Mouse (Mus musculus) kidney, postnatal 0 days (tissue): ENCODE measurements around the gene Drg2. TPM values are rescaled to one million over a fixed set of nuclear protein-coding genes. Genes with fewer than 3 reads are reported as not detected.

Experiments used
- ATAC-seq: fragments of 200-750 bp; cut with Nextera tagmentation; replicated peaks from 2 replicates; pipeline ENCODE4 v1.8.0; 2017; ENCODE audit warnings: low read depth, moderate number of reproducible peaks, moderate TSS enrichment, moderate library complexity; ENCODE audit not compliant: low FRiP score
- DNase-seq: peaks from one replicate; pipeline ENCODE4 v3.0.0-alpha.2; 2016; ENCODE audit warnings: low spot score
- H3K27ac ChIP-seq: fragments of 300-500 bp; sonication (generic); 2 replicates; pipeline ENCODE4 v1.5.1; 2014; ENCODE audit warnings: mild to moderate bottlenecking
- H3K27me3 ChIP-seq: fragments of 300-500 bp; sonication (generic); 2 replicates; pipeline ENCODE4 v1.6.1; 2014; ENCODE audit warnings: low read length, mixed read lengths; ENCODE audit not compliant: insufficient read depth
- H3K36me3 ChIP-seq: fragments of 300-500 bp; sonication (generic); 2 replicates; pipeline ENCODE4 v1.6.1; 2014; ENCODE audit warnings: low read length, mixed read lengths; ENCODE audit not compliant: insufficient read depth
- H3K4me1 ChIP-seq: fragments of 300-500 bp; sonication (generic); replicated peaks from 2 replicates; pipeline ENCODE4 v1.6.1; 2014; ENCODE audit warnings: antibody characterized with exemption, low read length, mixed read lengths; ENCODE audit not compliant: insufficient read depth
- H3K4me2 ChIP-seq: fragments of 300-500 bp; sonication (generic); 2 replicates; pipeline ENCODE4 v1.6.1; 2014; ENCODE audit warnings: mild to moderate bottlenecking, low read length, moderate library complexity, mixed read lengths
- H3K4me3 ChIP-seq: fragments of 300-500 bp; sonication (generic); replicated peaks from 2 replicates; pipeline ENCODE4 v1.5.1; 2014; ENCODE audit warnings: low read depth, low read length
- H3K9ac ChIP-seq: fragments of 300-500 bp; sonication (generic); 2 replicates; pipeline ENCODE4 v1.6.1; 2014; ENCODE audit warnings: low read depth, low read length
- H3K9me3 ChIP-seq: fragments of 300-500 bp; sonication (generic); replicated peaks from 2 replicates; pipeline ENCODE4 v1.6.1; 2016; ENCODE audit warnings: low read length, inconsistent platforms, mixed read lengths
- CTCF ChIP-seq: IDR thresholded peaks from 2 replicates; pipeline ENCODE4 v1.5.1; 2016; ENCODE audit warnings: antibody characterized with exemption, low read depth, mild to moderate bottlenecking, moderate library complexity
- WGBS: fragments of 180-500 bp; shearing (Covaris S2); extraction: QIAGEN DNeasy Blood & Tissue Kit; methylation state at CpG from one replicate; pipeline ENCODE4 v1.1.7; 2014; 5-methylcytosine and 5-hydroxymethylcytosine counted together
- polyA plus RNA-seq: library from polyadenylated mRNA; unstranded; fragments of >200 nt; fragmentation: Nextera tagmentation; extraction: Ambion mirVana; gene quantifications from 2 replicates; pipeline ENCODE4 v1.2.1, GENCODE M21; 2015

The Drg2 gene
- polyA plus RNA-seq, 1 experiment from 2014 or later, result 77.4 TPM

DNA sequence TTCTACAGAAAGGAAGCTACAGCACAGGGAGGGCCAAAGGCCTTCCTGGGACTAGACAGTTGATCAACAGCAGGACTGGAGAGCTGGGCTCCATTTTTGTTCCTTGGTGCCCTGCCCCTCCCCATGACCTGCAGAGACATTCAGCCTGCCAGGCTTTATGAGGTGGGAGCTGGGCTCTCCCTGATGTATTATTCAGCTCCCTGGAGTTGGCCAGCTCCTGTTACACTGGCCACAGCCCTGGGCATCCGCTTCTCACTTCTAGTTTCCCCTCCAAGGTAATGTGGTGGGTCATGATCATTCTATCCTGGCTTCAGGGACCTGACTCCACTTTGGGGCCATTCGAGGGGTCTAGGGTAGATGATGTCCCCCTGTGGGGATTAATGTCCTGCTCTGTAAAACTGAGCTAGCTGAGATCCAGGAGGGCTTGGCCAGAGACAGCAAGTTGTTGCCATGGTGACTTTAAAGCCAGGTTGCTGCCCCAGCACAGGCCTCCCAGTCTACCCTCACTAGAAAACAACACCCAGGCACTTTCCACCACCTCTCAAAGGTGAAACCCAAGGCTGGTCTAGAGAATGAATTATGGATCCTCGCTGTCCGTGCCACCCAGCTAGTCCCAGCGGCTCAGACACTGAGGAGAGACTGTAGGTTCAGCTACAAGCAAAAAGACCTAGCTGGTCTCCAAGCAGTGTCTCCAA is 21.4 kb downstream of the Drg2 start:
- DNase-seq, result peak; percentile 66
- H3K9me3 ChIP-seq, result no peaks in the 10 kb centered on the region
- no peaks in the 10 kb centered on the region for H3K27me3 ChIP-seq
- H3K4me2 ChIP-seq, result no peak overlapping the region
- no peaks in the 10 kb centered on the region for H3K4me1 ChIP-seq
- 54% methylated on average over 5 of the region's 5 CpGs for WGBS
- peak; percentile 61 for ATAC-seq
- no peaks in the 10 kb centered on the region for H3K36me3 ChIP-seq
- H3K4me3 ChIP-seq, result no peak overlapping the region
- H3K27ac ChIP-seq, result no peak overlapping the region
- TF ChIP-seq CTCF, result no peak
- no peak overlapping the region for H3K9ac ChIP-seq

DNA sequence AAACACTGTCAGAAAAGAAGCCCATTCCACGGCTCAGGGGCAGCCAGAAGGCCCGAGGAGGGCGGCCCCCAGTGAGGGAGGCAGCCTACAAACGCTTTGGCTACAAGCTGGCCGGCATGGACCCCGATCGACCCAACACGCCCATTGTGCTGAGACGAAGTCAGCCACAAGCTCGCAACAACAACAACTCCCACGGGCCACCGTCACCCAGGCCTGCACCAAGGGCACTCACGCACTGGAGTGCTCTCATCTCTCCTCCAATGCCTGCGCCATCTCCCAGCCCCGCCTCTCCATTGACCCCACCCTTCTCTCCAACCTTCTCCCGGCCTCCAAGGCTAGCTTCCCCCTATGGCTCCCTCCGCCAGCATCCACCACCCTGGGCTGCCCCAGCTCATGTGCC is 23.7 kb downstream of the Drg2 start:
- no peak overlapping the region for H3K9ac ChIP-seq

DNA sequence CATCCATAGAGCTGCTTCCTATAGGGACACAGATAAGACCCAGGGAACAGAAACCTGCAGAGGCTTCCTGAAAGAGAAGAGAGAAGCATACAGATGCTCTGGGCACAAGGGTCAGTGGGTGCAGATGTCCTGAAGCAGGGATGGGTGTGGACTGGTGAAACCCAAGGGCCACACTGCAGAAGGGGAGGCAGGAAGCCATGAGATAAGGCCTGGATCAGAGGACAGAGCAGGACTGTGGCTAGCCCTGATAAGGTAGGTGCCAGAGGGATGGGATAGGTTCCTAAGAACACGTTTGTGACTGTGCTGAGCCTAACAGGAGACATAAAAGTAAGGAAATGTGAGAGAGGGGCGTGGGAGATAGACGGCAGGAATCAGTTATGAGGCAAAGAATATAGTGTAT is 31.9 kb downstream of the Drg2 start:
- no peaks in the 10 kb centered on the region for H3K4me1 ChIP-seq
- no peaks in the 10 kb centered on the region for H3K9me3 ChIP-seq
- no peaks in the 10 kb centered on the region for H3K27me3 ChIP-seq
- no peak overlapping the region for H3K4me2 ChIP-seq
- 63% methylated on average over 3 of the region's 3 CpGs for WGBS
- no peak overlapping the region for H3K9ac ChIP-seq
- DNase-seq (no peak), ATAC-seq (no peak)
- no peak for TF ChIP-seq CTCF
- H3K4me3 ChIP-seq, result no peak overlapping the region
- H3K36me3 ChIP-seq, result no peaks in the 10 kb centered on the region
- H3K27ac ChIP-seq, result no peak overlapping the region

More for the DNA sequence above, 23.7 kb downstream of the Drg2 start:
- H3K36me3 ChIP-seq, result no peaks in the 10 kb centered on the region
- H3K9me3 ChIP-seq, result no peaks in the 10 kb centered on the region
- peak; percentile 42 for DNase-seq
- WGBS, result 29% methylated on average over 17 of the region's 17 CpGs
- no peak overlapping the region for H3K4me2 ChIP-seq
- TF ChIP-seq CTCF, result no peak
- ATAC-seq, result peak; percentile 41; the same call in 1 of the 2 replicates
- H3K27me3 ChIP-seq, result no peaks in the 10 kb centered on the region
- no peak overlapping the region for H3K4me3 ChIP-seq
- H3K4me1 ChIP-seq, result no peaks in the 10 kb centered on the region
- H3K27ac ChIP-seq, result no peak overlapping the region

DNA sequence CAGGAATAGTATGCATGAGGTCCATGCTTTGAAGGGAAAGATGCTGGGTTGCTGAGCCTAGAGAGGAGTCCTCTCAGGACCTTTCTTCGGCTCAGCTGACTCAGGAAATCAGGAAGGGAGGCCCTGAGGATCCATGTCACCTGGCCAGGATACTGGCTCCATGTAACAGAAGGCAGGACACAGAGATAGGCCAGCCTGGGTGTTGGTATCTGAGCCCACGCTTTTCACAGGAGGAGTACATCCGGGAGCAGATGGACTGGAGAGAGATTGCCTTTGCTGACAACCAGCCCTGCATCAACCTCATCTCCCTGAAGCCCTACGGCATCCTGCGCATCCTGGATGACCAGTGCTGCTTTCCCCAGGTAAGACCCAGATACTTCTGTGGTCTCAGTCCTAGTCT is 38.3 kb downstream of the Drg2 start:
- Histone ChIP-seq H3K9ac (no peak overlapping the region), H3K27me3 (no peaks in the 10 kb centered on the region), H3K4me1 (no peaks in the 10 kb centered on the region), H3K27ac (no peak overlapping the region), H3K9me3 (no peaks in the 10 kb centered on the region), H3K4me2 (no peak overlapping the region), H3K36me3 (no peaks in the 10 kb centered on the region), H3K4me3 (no peak overlapping the region)
- DNase-seq (no peak), ATAC-seq (no peak)
- no peak for TF ChIP-seq CTCF
- 90% methylated on average over 5 of the region's 5 CpGs for WGBS

DNA sequence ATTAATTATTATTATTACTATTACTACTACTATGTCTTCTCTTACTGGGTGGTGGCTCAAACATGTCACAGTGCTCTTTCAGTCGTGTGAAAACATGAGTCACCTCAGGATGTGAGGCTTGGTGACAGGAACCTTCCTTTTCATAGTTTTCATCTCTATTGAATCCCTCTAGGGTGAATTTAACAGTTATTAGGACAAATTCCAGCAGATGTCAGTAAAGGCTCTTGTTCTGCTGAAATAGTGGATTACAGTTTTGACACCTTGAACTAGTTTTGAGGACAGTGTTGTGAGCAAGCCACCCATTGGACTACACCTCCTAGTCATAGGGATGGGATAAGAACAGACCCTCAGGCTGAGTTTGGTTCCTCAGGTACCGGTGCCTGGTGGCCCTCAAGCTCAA is 41.3 kb downstream of the Drg2 start:
- 66% methylated on average over 2 of the region's 2 CpGs for WGBS
- TF ChIP-seq CTCF, result peak; percentile 31
- no peaks in the 10 kb centered on the region for H3K4me1 ChIP-seq
- DNase-seq (peak; percentile 33), ATAC-seq (no peak)
- no peak overlapping the region for H3K4me2 ChIP-seq
- H3K36me3 ChIP-seq, result no peaks in the 10 kb centered on the region
- H3K9me3 ChIP-seq, result no peaks in the 10 kb centered on the region
- no peak overlapping the region for H3K4me3 ChIP-seq
- H3K27ac ChIP-seq, result no peak overlapping the region
- H3K9ac ChIP-seq, result no peak overlapping the region
- H3K27me3 ChIP-seq, result no peaks in the 10 kb centered on the region

DNA sequence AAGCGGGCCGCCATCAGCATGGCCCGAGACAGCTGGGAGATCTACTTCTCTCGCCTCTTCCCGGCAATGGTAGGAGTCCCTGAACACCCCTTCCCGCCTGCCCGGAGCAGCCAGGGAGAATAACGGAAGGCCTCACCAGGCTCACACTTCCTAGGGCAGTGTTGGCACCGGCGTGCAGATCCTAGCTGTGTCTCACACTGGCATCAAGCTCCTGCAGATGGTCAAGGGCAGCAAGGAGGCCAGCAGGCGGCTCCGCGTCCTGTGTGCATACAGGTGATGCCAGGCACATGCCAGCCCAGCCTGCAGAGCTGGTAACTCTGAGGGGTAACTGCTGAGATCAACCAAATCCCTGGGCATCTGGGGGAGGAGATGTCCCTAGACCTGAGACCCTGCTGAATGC is 52.9 kb downstream of the Drg2 start:
- WGBS, result 83% methylated on average over 13 of the region's 13 CpGs

More for the DNA sequence above, 52.9 kb downstream of the Drg2 start:
- no peak overlapping the region for H3K4me3 ChIP-seq
- H3K27ac ChIP-seq, result no peak overlapping the region
- no peak for ATAC-seq
- H3K9me3 ChIP-seq, result no peaks in the 10 kb centered on the region
- no peaks in the 10 kb centered on the region for H3K36me3 ChIP-seq
- peaks cover 3% of the 10 kb centered on the region; the same call in 1 of the 2 replicates for H3K27me3 ChIP-seq
- peaks cover 10% of the 10 kb centered on the region; the same call in 1 of the 2 replicates for H3K4me1 ChIP-seq
- no peak for DNase-seq
- TF ChIP-seq CTCF, result no peak
- H3K4me2 ChIP-seq, result no peak overlapping the region
- no peak overlapping the region for H3K9ac ChIP-seq
